Mouse (Mus musculus) cerebellum, adult 18-20 months (tissue): ENCODE results near the gene Rnaseh2b.
A peak's percentile ranks its signal among the peaks of the same experiment; 100 is the strongest.

Experiments used
- DNase-seq, 2 experiments: peaks; one replicate each; pipeline ENCODE4 v3.0.0; 2021

The Rnaseh2b gene

GRCm38 (mm10) chr14:62322581-62323344, 30.4 kb downstream of the Rnaseh2b start:
- no peak for DNase-seq

- DNase-seq: no peak
These were observed 31.1 kb downstream of the Rnaseh2b start for GRCm38 (mm10) chr14:62323457-62323856.

- no peak for DNase-seq
These were observed 32.6 kb downstream of the Rnaseh2b start for GRCm38 (mm10) chr14:62324943-62325342.

- no peak for DNase-seq
These were observed 33.6 kb downstream of the Rnaseh2b start for GRCm38 (mm10) chr14:62326026-62326425.

GRCm38 (mm10) chr14:62327171-62327570, 34.8 kb downstream of the Rnaseh2b start:
- DNase-seq: no peak

GRCm38 (mm10) chr14:62328606-62329005, 36.2 kb downstream of the Rnaseh2b start:
- no peak for DNase-seq

GRCm38 (mm10) chr14:62329631-62330030, 37.2 kb downstream of the Rnaseh2b start:
- no peak for DNase-seq

- DNase-seq: no peak
These were observed 39.1 kb downstream of the Rnaseh2b start for GRCm38 (mm10) chr14:62331457-62331856.

- DNase-seq: peak; percentile 89 to 91
These were observed 39.7 kb downstream of the Rnaseh2b start for GRCm38 (mm10) chr14:62331866-62332619.

- no peak for DNase-seq
These were observed 41.7 kb downstream of the Rnaseh2b start for GRCm38 (mm10) chr14:62333909-62334687.

GRCm38 (mm10) chr14:62339196-62339595, 46.8 kb downstream of the Rnaseh2b start:
- DNase-seq: no peak

GRCm38 (mm10) chr14:62341887-62342642, 49.7 kb downstream of the Rnaseh2b start:
- peak; percentile 47 to 62 for DNase-seq

- peak in 1 of 2 experiments; percentile 22 for DNase-seq
These were observed 50.3 kb downstream of the Rnaseh2b start for GRCm38 (mm10) chr14:62342643-62343144.

- no peak for DNase-seq
These were observed 54.2 kb downstream of the Rnaseh2b start for GRCm38 (mm10) chr14:62346570-62346969.

GRCm38 (mm10) chr14:62347103-62347502, 54.7 kb downstream of the Rnaseh2b start:
- DNase-seq: no peak

- no peak for DNase-seq
These were observed 57.4 kb downstream of the Rnaseh2b start for GRCm38 (mm10) chr14:62349786-62350185.

- no peak for DNase-seq
These were observed 57.8 kb downstream of the Rnaseh2b start for GRCm38 (mm10) chr14:62350186-62350585.

- no peak for DNase-seq
These were observed 58.5 kb downstream of the Rnaseh2b start for GRCm38 (mm10) chr14:62350890-62351289.

- DNase-seq: no peak
These were observed 61.0 kb downstream of the Rnaseh2b start for GRCm38 (mm10) chr14:62353372-62353771.

- DNase-seq: no peak
These were observed 61.4 kb downstream of the Rnaseh2b start for GRCm38 (mm10) chr14:62353793-62354192.

GRCm38 (mm10) chr14:62355201-62355600, 62.8 kb downstream of the Rnaseh2b start:
- no peak for DNase-seq

- no peak for DNase-seq
These were observed 69.0 kb downstream of the Rnaseh2b start for GRCm38 (mm10) chr14:62361263-62361980.
